8 mouse cellular contexts compared by ENCODE assay signal in genomic region chr14:121589097-121589725, GRCm38 (mm10).
A peak's percentile ranks its signal among the peaks of the same experiment; 100 is the strongest.
DNase-seq lines count a peak whose midpoint lies in the region; ATAC-seq and TF ChIP-seq lines count a peak whose summit lies in the region.

No protein-coding gene starts in this region.

- peak; percentile 73 to 74 for DNase-seq in left cerebral cortex, adult 18-20 months (ENCODE audit: low spot score in 2 of 2)
- DNase-seq in left cerebral cortex, adult 11 months (ENCODE audit: low spot score): no peak
- DNase-seq in gastrocnemius, postnatal 25 days: peak; percentile 62
- DNase-seq in spleen, adult 2 months (ENCODE audit: low read depth in 1 of 2, low spot score in 2 of 2): peak; percentile 17 to 48

- H3K4me2 ChIP-seq in limb, embryonic 12.5 days: no peak overlapping the region
- no peak overlapping the region for H3K4me2 ChIP-seq in midbrain, embryonic 15.5 days

- 53% methylated on average over 10 of the region's 10 CpGs for WGBS in limb, embryonic 12.5 days
- WGBS in midbrain, embryonic 15.5 days: 53% methylated on average over 10 of the region's 10 CpGs
- WGBS in spleen, adult 2 months: 69% methylated on average over 10 of the region's 10 CpGs

- H3K4me3 ChIP-seq in limb, embryonic 12.5 days (replicated peaks): no peak overlapping the region
- no peak overlapping the region for H3K4me3 ChIP-seq in midbrain, embryonic 15.5 days
- no peak overlapping the region for H3K4me3 ChIP-seq in spleen, adult 2 months (ENCODE audit: extremely low read depth, insufficient read depth, insufficient read length)

- 0 out of 2 replicates have a peak, but pooled peaks cover 6% of the 10 kb centered on the region for H3K27me3 ChIP-seq in limb, embryonic 12.5 days
- H3K27me3 ChIP-seq in midbrain, embryonic 15.5 days (replicated peaks): no peaks in the 10 kb centered on the region
- no peaks in the 10 kb centered on the region for H3K27me3 ChIP-seq in spleen, adult 2 months (ENCODE audit: control insufficient read depth, insufficient read depth, low read length)

- peak; percentile 78 for ATAC-seq in common myeloid progenitor, adult 5-6 weeks (replicated peaks; ENCODE audit: low read depth, poor library complexity, severe bottlenecking)
- peak; percentile 65 for ATAC-seq in inflammation-experienced regulatory T-cells, adult 6 months
- ATAC-seq in limb, embryonic 12.5 days (ENCODE audit: insufficient number of reproducible peaks, insufficient read depth, low FRiP score, low TSS enrichment, low read depth): peak; percentile 44
- peak; percentile 57 for ATAC-seq in midbrain, embryonic 15.5 days (replicated peaks)

- H3K4me1 ChIP-seq in limb, embryonic 12.5 days (replicated peaks): peaks cover 36% of the 10 kb centered on the region
- H3K4me1 ChIP-seq in midbrain, embryonic 15.5 days: 0 out of 2 replicates have a peak, but pooled peaks cover 5% of the 10 kb centered on the region
- H3K4me1 ChIP-seq in spleen, adult 2 months (ENCODE audit: control insufficient read depth, insufficient read depth, insufficient read length): peaks cover 2% of the 10 kb centered on the region; the same call in 1 of the 2 replicates

- H3K9ac ChIP-seq in limb, embryonic 12.5 days (replicated peaks): no peak overlapping the region
- H3K9ac ChIP-seq in midbrain, embryonic 15.5 days: no peak overlapping the region

- H3K27ac ChIP-seq in limb, embryonic 12.5 days: no peak overlapping the region
- no peak overlapping the region for H3K27ac ChIP-seq in midbrain, embryonic 15.5 days
- H3K27ac ChIP-seq in spleen, adult 2 months (ENCODE audit: insufficient read depth, low read length): no peak overlapping the region

- no peak for TF ChIP-seq POLR2A in spleen, adult 2 months (IDR thresholded peaks at IDR 0.05; ENCODE audit: low read depth, low read length)

- H3K36me3 ChIP-seq in limb, embryonic 12.5 days: no peaks in the 10 kb centered on the region
- no peaks in the 10 kb centered on the region for H3K36me3 ChIP-seq in midbrain, embryonic 15.5 days (replicated peaks)
- H3K36me3 ChIP-seq in spleen, adult 2 months (ENCODE audit: control insufficient read depth, insufficient read depth, low read length): no peaks in the 10 kb centered on the region; the same call in 1 of the 2 replicates

- no peaks in the 10 kb centered on the region for H3K9me3 ChIP-seq in limb, embryonic 12.5 days
- no peaks in the 10 kb centered on the region for H3K9me3 ChIP-seq in midbrain, embryonic 15.5 days

- TF ChIP-seq CTCF in spleen, adult 2 months (IDR thresholded peaks at IDR 0.05; ENCODE audit: extremely low read depth, insufficient read depth, insufficient read length, insufficient replicate concordance): peak; percentile 80
